In the genomic region with DNA sequence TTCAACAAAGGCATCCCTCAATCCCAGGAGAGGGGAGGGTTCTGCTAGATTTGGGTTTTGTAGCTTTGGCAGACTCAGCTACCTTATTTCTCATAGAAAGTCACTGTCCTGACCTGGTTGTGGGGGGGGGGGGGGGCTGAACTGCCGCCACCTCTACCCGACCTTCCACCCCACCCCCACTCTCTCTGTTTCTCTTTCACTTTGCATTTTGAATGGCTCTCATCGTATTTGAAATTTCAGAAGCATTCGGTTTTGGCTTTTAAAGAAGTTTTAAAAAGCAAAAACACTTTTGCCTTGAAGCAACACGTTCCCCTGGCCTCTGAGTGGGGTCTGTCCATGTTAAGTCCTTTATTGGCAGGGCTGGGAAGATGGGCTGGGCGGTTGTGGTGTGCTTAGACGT, we compare ENCODE assay signal across 25 mouse cellular contexts.
DNase-seq lines count a peak whose midpoint lies in the region; ATAC-seq lines count a peak whose summit lies in the region.
"Had no signal": no experiment of that assay in that cellular context is flagged by ENCODE, and none has a peak within 500 bp of the region (broad histone marks: within the 10 kb centered on the region; RNA-seq: fewer than 3 reads in every experiment).

No protein-coding gene starts in this region.

- no peak overlapping the region for H3K4me2 ChIP-seq in hindbrain, embryonic 13.5 days
- H3K4me2 ChIP-seq: embryonic facial prominence, embryonic 13.5 days; neural tube, embryonic 15.5 days had no signal

- no peaks in the 10 kb centered on the region for H3K27me3 ChIP-seq in splenic B cell, adult 2 months (ENCODE audit: control insufficient read depth, insufficient read depth, low read length, poor library complexity, severe bottlenecking)
- H3K27me3 ChIP-seq in hindbrain, embryonic 13.5 days = no peaks in the 10 kb centered on the region
- H3K27me3 ChIP-seq: Patski had no signal

- WGBS in hindbrain, embryonic 13.5 days = 67% methylated on average over 7 of the region's 7 CpGs

- peak; percentile 18 for DNase-seq in thymus, postnatal 0 days (ENCODE audit: low spot score)
- DNase-seq in thymus, adult 18-20 months = no peak
- DNase-seq in induced T-regulatory cell, adult 2 months (ENCODE audit: low read depth) = peak; percentile 81
- peak; percentile 49 for DNase-seq in splenic B cell, adult 2 months (ENCODE audit: low read depth, low spot score)
- no peak for DNase-seq in cerebellum, adult 9-11 months
- DNase-seq: adrenal gland, adult 2 months; cerebellum, adult 18-20 months; cerebellum, postnatal 25 days; gastrocnemius, adult 2 months; lung, postnatal 4 days; right cerebral cortex, adult 18-20 months; right cerebral cortex, postnatal 4 days had no signal

- H3K9me3 ChIP-seq in hindbrain, embryonic 13.5 days = no peaks in the 10 kb centered on the region
- H3K9me3 ChIP-seq: embryonic facial prominence, embryonic 13.5 days; heart, embryonic 10.5 days; neural tube, embryonic 15.5 days had no signal

- no peak overlapping the region for H3K9ac ChIP-seq in hindbrain, embryonic 13.5 days
- H3K9ac ChIP-seq: embryonic facial prominence, embryonic 13.5 days; neural tube, embryonic 15.5 days had no signal

- ATAC-seq in CD4-positive, CD25-positive, alpha-beta regulatory T cell, adult 4 months = peak; percentile 74
- ATAC-seq in hindbrain, embryonic 13.5 days (ENCODE audit: low FRiP score) = no peak
- ATAC-seq: forebrain, embryonic 14.5 days; hindbrain, postnatal 0 days; midbrain, embryonic 16.5 days; Patski had no signal

- H3K4me1 ChIP-seq in hindbrain, embryonic 13.5 days (replicated peaks) = peaks cover 10% of the 10 kb centered on the region

- no peaks in the 10 kb centered on the region for H3K36me3 ChIP-seq in splenic B cell, adult 2 months (ENCODE audit: control insufficient read depth, insufficient read depth, low read length, poor library complexity, severe bottlenecking)
- H3K36me3 ChIP-seq in hindbrain, embryonic 13.5 days = no peaks in the 10 kb centered on the region
- H3K36me3 ChIP-seq: embryonic facial prominence, embryonic 13.5 days; G1E; heart, embryonic 10.5 days; neural tube, embryonic 15.5 days had no signal

- no peak overlapping the region for H3K4me3 ChIP-seq in hindbrain, embryonic 13.5 days
- H3K4me3 ChIP-seq: embryonic facial prominence, embryonic 13.5 days; gastrocnemius, adult 2 months; heart, embryonic 10.5 days; layer of hippocampus, adult 2 months; myocyte; neural tube, embryonic 15.5 days had no signal

- no peak overlapping the region for H3K27ac ChIP-seq in hindbrain, embryonic 13.5 days
- H3K27ac ChIP-seq: gastrocnemius, adult 2 months; heart, embryonic 10.5 days; hindbrain, postnatal 0 days; kidney, postnatal 0 days; layer of hippocampus, adult 2 months; neural tube, embryonic 15.5 days had no signal

Comparison
In these comparisons a context has a peak if more than half of its experiments do, and no peak if none do; other contexts are left out.
1. DNase-seq: peak in thymus, postnatal 0 days (single experiment), induced T-regulatory cell, adult 2 months (single experiment) and splenic B cell, adult 2 months (single experiment); none in thymus, adult 18-20 months (0 of 2) and cerebellum, adult 9-11 months (single experiment).